Mouse (Mus musculus): Measurements from ENCODE around the gene Atp6v0c. TPM values are rescaled to one million over a fixed set of nuclear protein-coding genes. Genes with fewer than 3 reads are reported as not detected.

The Atp6v0c gene
- total and polyA plus RNA-seq, 3 experiments: 58.4 to 515 (median 125) TPM

GRCm38 (mm10) chr17:24191481-24191880, 22.0 kb upstream of the Atp6v0c start:
- H3K36me3 ChIP-seq (ENCODE audit: control insufficient read depth in 1 of 2, insufficient read depth in 2 of 2, low read length in 2 of 2): peaks cover 0 to 7% of the 10 kb centered on the region in 2 experiments; a peak in 1 of 4 replicates
- no peak overlapping the region for H3K9ac ChIP-seq (ENCODE audit: control insufficient read depth, low read depth, low read length, poor library complexity, severe bottlenecking)
- H3K9me3 ChIP-seq (replicated peaks; ENCODE audit: insufficient read depth, low read length): no peaks in the 10 kb centered on the region
- no peaks in the 10 kb centered on the region; a peak in 1 of 4 replicates for H3K4me1 ChIP-seq (ENCODE audit: control insufficient read depth in 1 of 2, insufficient read depth in 2 of 2, low read length in 2 of 2)
- TF ChIP-seq ZNF384 (IDR thresholded peaks at IDR 0.05; ENCODE audit: low read depth, low read length): no peak
- TF ChIP-seq MAX (IDR thresholded peaks at IDR 0.05; ENCODE audit: low read length): no peak
- no peak for DNase-seq (ENCODE audit: low read depth, low spot score)
- H3K79me2 ChIP-seq (ENCODE audit: control insufficient read depth, insufficient read depth, low read length, poor library complexity): peaks cover 6% of the 10 kb centered on the region
- no peaks in the 10 kb centered on the region for H3K27me3 ChIP-seq (ENCODE audit: control insufficient read depth in 1 of 2, insufficient read depth in 2 of 2, low read length in 2 of 2)
- no peak overlapping the region for H3K4me3 ChIP-seq (ENCODE audit: control insufficient read depth in 1 of 2, insufficient read depth in 1 of 2, low read depth in 2 of 2, low read length in 2 of 2)
- H3K27ac ChIP-seq (ENCODE audit: control insufficient read depth, low read depth, low read length): no peak overlapping the region

- no peak for DNase-seq (ENCODE audit: low read depth, low spot score)
- TF ChIP-seq HCFC1 (IDR thresholded peaks at IDR 0.05; ENCODE audit: low read depth, low read length) (no peak), GATA1 (IDR thresholded peaks at IDR 0.05; ENCODE audit: low read depth, low read length) (no peak), SIN3A (IDR thresholded peaks at IDR 0.05; ENCODE audit: low read length) (no peak)
- Histone ChIP-seq H3K9ac (ENCODE audit: control insufficient read depth, low read depth, low read length, poor library complexity, severe bottlenecking) (no peak overlapping the region), H3K27ac (ENCODE audit: control insufficient read depth, low read depth, low read length) (no peak overlapping the region), H3K27me3 (ENCODE audit: control insufficient read depth in 1 of 2, insufficient read depth in 2 of 2, low read length in 2 of 2) (no peaks in the 10 kb centered on the region), H3K4me1 (ENCODE audit: control insufficient read depth in 1 of 2, insufficient read depth in 2 of 2, low read length in 2 of 2) (no peaks in the 10 kb centered on the region; a peak in 1 of 4 replicates), H3K36me3 (ENCODE audit: control insufficient read depth in 1 of 2, insufficient read depth in 2 of 2, low read length in 2 of 2) (peaks cover 0 to 7% of the 10 kb centered on the region in 2 experiments; a peak in 1 of 4 replicates), H3K4me3 (ENCODE audit: control insufficient read depth in 1 of 2, insufficient read depth in 1 of 2, low read depth in 2 of 2, low read length in 2 of 2) (no peak overlapping the region), H3K9me3 (replicated peaks; ENCODE audit: insufficient read depth, low read length) (no peaks in the 10 kb centered on the region), H3K79me2 (ENCODE audit: control insufficient read depth, insufficient read depth, low read length, poor library complexity) (peaks cover 3% of the 10 kb centered on the region)
Observed at GRCm38 (mm10) chr17:24190934-24191333, 21.4 kb upstream of the Atp6v0c start.

- peaks cover 8% of the 10 kb centered on the region; the same call in 1 of the 2 replicates for H3K79me2 ChIP-seq (ENCODE audit: control insufficient read depth, insufficient read depth, low read length, poor library complexity)
- no peak for DNase-seq (ENCODE audit: low read depth, low spot score)
- H3K4me3 ChIP-seq (ENCODE audit: control insufficient read depth in 1 of 2, insufficient read depth in 1 of 2, low read depth in 2 of 2, low read length in 2 of 2): no peak overlapping the region
- H3K4me1 ChIP-seq (ENCODE audit: control insufficient read depth in 1 of 2, insufficient read depth in 2 of 2, low read length in 2 of 2): peaks cover 11 to 23% of the 10 kb centered on the region in 2 experiments
- no peaks in the 10 kb centered on the region for H3K9me3 ChIP-seq (replicated peaks; ENCODE audit: insufficient read depth, low read length)
- no peak overlapping the region for H3K27ac ChIP-seq (ENCODE audit: control insufficient read depth, low read depth, low read length)
- no peaks in the 10 kb centered on the region for H3K27me3 ChIP-seq (ENCODE audit: control insufficient read depth in 1 of 2, insufficient read depth in 2 of 2, low read length in 2 of 2)
- no peak overlapping the region for H3K9ac ChIP-seq (ENCODE audit: control insufficient read depth, low read depth, low read length, poor library complexity, severe bottlenecking)
- TF ChIP-seq POLR2A (IDR thresholded peaks at IDR 0.05; ENCODE audit: control insufficient read depth in 1 of 2, insufficient read depth in 1 of 2, low read depth in 1 of 2, low read length in 2 of 2, poor library complexity in 1 of 2): no peak
- no peak for TF ChIP-seq MAZ (IDR thresholded peaks at IDR 0.05; ENCODE audit: low read depth, low read length)
- no peak for TF ChIP-seq ZNF384 (IDR thresholded peaks at IDR 0.05; ENCODE audit: low read depth, low read length)
- no peak for TF ChIP-seq GATA1 (IDR thresholded peaks at IDR 0.05; ENCODE audit: low read depth, low read length)
- TF ChIP-seq ETS1 (IDR thresholded peaks at IDR 0.05; ENCODE audit: low read depth, low read length): no peak
- TF ChIP-seq USF1 (IDR thresholded peaks at IDR 0.05; ENCODE audit: low read depth, low read length): no peak
- H3K36me3 ChIP-seq (ENCODE audit: control insufficient read depth in 1 of 2, insufficient read depth in 2 of 2, low read length in 2 of 2): peaks cover 0 to 20% of the 10 kb centered on the region in 2 experiments; a peak in 2 of 4 replicates
Observed at GRCm38 (mm10) chr17:24174259-24174658, 4.8 kb upstream of the Atp6v0c start.

GRCm38 (mm10) chr17:24173423-24173822, 3.9 kb upstream of the Atp6v0c start:
- 0 out of 2 replicates have a peak, but pooled peaks have one; percentile 24 for TF ChIP-seq MYC (IDR thresholded peaks at IDR 0.05; ENCODE audit: low read depth, low read length)
- TF ChIP-seq SMC3 (IDR thresholded peaks at IDR 0.05; ENCODE audit: low read depth, low read length): peak; percentile 89
- TF ChIP-seq RAD21 (IDR thresholded peaks at IDR 0.05; ENCODE audit: low read depth, low read length): peak; percentile 91
- TF ChIP-seq ZMIZ1 (IDR thresholded peaks at IDR 0.05; ENCODE audit: low read depth, low read length): peak; percentile 34; the same call in 1 of the 2 replicates
- TF ChIP-seq CTCF (IDR thresholded peaks at IDR 0.05 in 2 of 3, conservative IDR thresholded peaks at IDR 0.05 in 1 of 3; ENCODE audit: control insufficient read depth in 1 of 3, insufficient read depth in 1 of 3, low read depth in 2 of 3, low read length in 3 of 3, poor library complexity in 1 of 3, severe bottlenecking in 1 of 3): peak; percentile 79 to 97 (median 94)
- 0 out of 2 replicates have a peak, but pooled peaks have one; percentile 28 for TF ChIP-seq TBP (IDR thresholded peaks at IDR 0.05; ENCODE audit: low read depth, low read length)
- TF ChIP-seq HCFC1 (IDR thresholded peaks at IDR 0.05; ENCODE audit: low read depth, low read length): peak; percentile 38; the same call in 1 of the 2 replicates
- TF ChIP-seq UBTF (IDR thresholded peaks at IDR 0.05; ENCODE audit: borderline replicate concordance, insufficient read depth, low read depth, low read length): no peak
- no peak for TF ChIP-seq NRF1 (IDR thresholded peaks at IDR 0.05; ENCODE audit: insufficient read depth, low read depth, low read length, poor library complexity, severe bottlenecking)
- TF ChIP-seq ETS1 (IDR thresholded peaks at IDR 0.05; ENCODE audit: low read depth, low read length): 0 out of 2 replicates have a peak, but pooled peaks have one; percentile 8
- peak; percentile 67 for TF ChIP-seq SIN3A (IDR thresholded peaks at IDR 0.05; ENCODE audit: low read length)
- TF ChIP-seq GABPA (IDR thresholded peaks at IDR 0.05; ENCODE audit: low read depth, low read length): no peak
- peak; percentile 81 for TF ChIP-seq ZC3H11A (IDR thresholded peaks at IDR 0.05; ENCODE audit: low read depth, low read length)
- peaks cover 15% of the 10 kb centered on the region for H3K79me2 ChIP-seq (ENCODE audit: control insufficient read depth, insufficient read depth, low read length, poor library complexity)
- no peak overlapping the region for H3K27ac ChIP-seq (ENCODE audit: control insufficient read depth, low read depth, low read length)
- H3K4me3 ChIP-seq (ENCODE audit: control insufficient read depth in 1 of 2, insufficient read depth in 1 of 2, low read depth in 2 of 2, low read length in 2 of 2): no peak overlapping the region
- no peaks in the 10 kb centered on the region for H3K27me3 ChIP-seq (ENCODE audit: control insufficient read depth in 1 of 2, insufficient read depth in 2 of 2, low read length in 2 of 2)
- no peaks in the 10 kb centered on the region for H3K9me3 ChIP-seq (replicated peaks; ENCODE audit: insufficient read depth, low read length)
- H3K36me3 ChIP-seq (ENCODE audit: control insufficient read depth in 1 of 2, insufficient read depth in 2 of 2, low read length in 2 of 2): peaks cover 0 to 20% of the 10 kb centered on the region in 2 experiments; a peak in 2 of 4 replicates
- DNase-seq (ENCODE audit: low read depth, low spot score): peak; percentile 86
- no peak overlapping the region for H3K9ac ChIP-seq (ENCODE audit: control insufficient read depth, low read depth, low read length, poor library complexity, severe bottlenecking)
- peaks cover 11 to 23% of the 10 kb centered on the region in 2 experiments for H3K4me1 ChIP-seq (ENCODE audit: control insufficient read depth in 1 of 2, insufficient read depth in 2 of 2, low read length in 2 of 2)

Data from MEL (cell line).